Mouse (Mus musculus): Measurements from ENCODE around the gene Il10ra.
A peak's percentile ranks its signal among the peaks of the same experiment; 100 is the strongest.

Gene Il10ra

GRCm38 (mm10) chr9:45268597-45269325 lies at the start of gene Il10ra:
TSS of gene Il10ra (minus strand) at chr9:45269149.
- DNase-seq (ENCODE audit: low spot score) = peak; percentile 58

- no peak for DNase-seq (ENCODE audit: low spot score)
These were observed 48.7 kb upstream of the Il10ra start for GRCm38 (mm10) chr9:45317635-45318034.

DNA sequence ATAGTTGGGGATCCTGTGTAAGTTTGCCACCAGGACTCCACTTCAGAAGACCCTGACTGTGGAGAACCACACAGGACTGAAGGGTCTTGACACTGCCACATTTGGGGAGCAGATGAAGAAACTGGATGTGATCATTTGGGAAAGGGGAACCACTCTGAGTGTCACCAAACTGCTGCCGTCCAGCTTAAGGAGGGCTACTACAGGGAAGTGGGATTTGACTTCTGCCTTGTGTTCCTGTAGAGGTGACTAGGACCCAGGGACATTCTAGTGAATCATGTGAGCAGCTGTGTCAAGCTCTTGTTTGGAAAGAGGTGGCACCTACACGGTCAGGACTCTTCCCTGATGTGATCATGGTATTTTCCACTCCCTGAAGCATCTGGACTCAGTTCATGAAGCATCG lies 45.0 kb upstream of the Il10ra start:
- no peak for DNase-seq (ENCODE audit: low spot score)

DNA sequence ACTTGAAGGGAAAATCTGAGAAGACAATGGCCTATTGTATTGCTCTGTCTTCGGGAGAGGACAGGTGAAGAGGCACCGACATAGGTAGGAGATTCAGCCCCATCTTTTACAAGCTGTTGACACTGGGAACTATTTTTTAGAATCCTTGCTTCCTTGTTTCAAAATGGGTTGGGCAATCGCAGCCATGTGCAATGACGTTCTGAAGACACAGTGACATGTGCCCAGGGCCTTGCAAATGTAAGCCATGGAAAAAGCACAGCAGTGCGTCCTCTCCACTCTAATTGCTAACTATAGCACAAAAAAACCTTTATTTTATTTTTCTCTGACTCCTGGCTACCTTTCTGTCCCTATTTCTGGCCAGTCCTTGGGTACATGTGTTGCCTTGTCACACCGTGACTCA lies 42.9 kb upstream of the Il10ra start:
- DNase-seq (ENCODE audit: low spot score) = no peak

DNA sequence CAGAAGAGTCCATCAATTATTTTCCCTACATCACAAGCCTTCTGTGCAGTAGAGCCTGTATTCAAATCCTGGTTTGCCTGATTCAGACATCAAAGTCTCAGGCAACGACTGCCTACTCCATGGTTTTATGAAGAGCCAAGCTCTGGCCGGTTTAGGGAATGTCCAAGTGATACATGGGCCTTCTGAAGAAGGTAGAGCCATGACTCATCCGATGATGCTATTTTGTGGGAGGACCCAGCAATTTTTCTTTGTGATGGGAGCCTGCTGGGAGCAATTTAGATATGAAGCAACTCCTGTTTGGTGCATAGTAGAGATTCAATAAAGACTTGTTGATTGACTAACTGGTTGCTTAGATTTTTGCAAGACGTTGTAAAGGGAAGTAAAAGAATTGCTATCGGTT lies 39.6 kb upstream of the Il10ra start:
- no peak for DNase-seq (ENCODE audit: low spot score)

GRCm38 (mm10) chr9:45306746-45307410 lies 37.9 kb upstream of the Il10ra start:
- no peak for DNase-seq (ENCODE audit: low spot score)

- DNase-seq (ENCODE audit: low spot score) = no peak
These were observed 32.8 kb upstream of the Il10ra start for GRCm38 (mm10) chr9:45301771-45302170.

- peak; percentile 94 for DNase-seq (ENCODE audit: low spot score)
These were observed 31.6 kb upstream of the Il10ra start for GRCm38 (mm10) chr9:45300422-45301104.

GRCm38 (mm10) chr9:45299231-45300006 lies 30.5 kb upstream of the Il10ra start:
- peak; percentile 55 for DNase-seq (ENCODE audit: low spot score)

- DNase-seq (ENCODE audit: low spot score) = peak; percentile 52
These were observed 25.5 kb upstream of the Il10ra start for GRCm38 (mm10) chr9:45294210-45295011.

- no peak for DNase-seq (ENCODE audit: low spot score)
These were observed 22.7 kb upstream of the Il10ra start for GRCm38 (mm10) chr9:45291481-45292168.

DNA sequence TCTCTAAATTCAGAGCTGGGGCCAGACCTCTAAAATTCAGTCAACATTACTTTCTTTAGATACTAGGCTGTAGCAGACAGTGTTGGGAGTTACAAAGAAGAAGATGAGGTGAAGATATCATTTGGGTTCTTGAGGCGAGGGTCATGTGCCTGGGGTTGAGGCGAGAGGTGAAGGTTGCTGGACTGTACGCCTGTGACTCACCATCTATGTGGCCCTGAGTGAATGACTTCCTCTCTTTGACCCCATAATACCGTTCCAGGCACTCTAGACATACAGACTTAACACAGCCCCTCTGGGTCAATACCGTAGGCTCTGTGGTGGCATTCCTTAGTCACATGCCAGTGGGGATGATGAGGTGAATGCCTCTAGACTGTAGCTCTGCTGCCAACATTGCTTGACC lies 13.5 kb upstream of the Il10ra start:
- DNase-seq (ENCODE audit: low spot score) = no peak

DNA sequence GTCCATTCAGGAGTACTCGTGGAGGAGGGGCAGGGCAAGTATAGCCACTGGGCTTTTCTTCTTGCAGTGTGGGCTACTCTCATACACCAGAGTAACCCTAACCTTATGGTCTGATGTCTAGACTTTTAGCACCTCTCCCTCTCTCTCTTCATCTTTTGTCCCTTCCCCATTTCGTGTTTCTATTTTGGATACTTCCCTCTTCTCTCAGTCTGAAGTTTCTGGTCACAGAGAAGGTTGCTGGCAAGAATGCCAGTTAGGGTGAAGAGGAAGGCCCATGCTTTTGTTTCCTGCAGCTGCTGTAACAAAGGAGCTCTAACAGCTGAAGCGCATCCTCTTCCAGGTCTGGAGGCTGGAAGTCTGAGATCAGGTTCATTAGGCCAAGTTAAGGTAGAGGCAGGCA lies 11.9 kb upstream of the Il10ra start:
- no peak for DNase-seq (ENCODE audit: low spot score)

GRCm38 (mm10) chr9:45280059-45280458 lies 11.1 kb upstream of the Il10ra start:
- no peak for DNase-seq (ENCODE audit: low spot score)

GRCm38 (mm10) chr9:45274635-45275034 lies 5.7 kb upstream of the Il10ra start:
- no peak for DNase-seq (ENCODE audit: low spot score)

GRCm38 (mm10) chr9:45274218-45274617 lies 5.3 kb upstream of the Il10ra start:
- DNase-seq (ENCODE audit: low spot score) = no peak

DNA sequence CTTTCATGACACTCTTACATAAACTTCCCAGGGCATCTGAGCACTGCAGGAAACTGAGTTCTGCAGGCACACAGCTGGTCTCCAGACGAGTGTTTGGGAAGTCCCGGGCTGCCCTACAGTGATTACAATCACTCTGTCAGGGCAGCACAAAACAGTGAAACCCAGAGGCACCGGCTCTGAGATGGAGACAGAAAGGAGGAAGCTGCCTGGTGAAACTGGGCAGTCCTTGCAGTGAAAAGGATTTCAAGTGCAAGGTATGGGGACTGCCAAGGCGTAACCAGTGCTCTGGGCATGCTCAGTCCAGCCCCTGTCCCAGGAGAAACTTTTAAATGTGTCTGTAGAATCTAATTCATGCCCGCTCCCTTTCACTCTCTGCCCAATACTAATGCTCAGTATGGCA lies 3.3 kb upstream of the Il10ra start:
- DNase-seq (ENCODE audit: low spot score) = no peak

DNA sequence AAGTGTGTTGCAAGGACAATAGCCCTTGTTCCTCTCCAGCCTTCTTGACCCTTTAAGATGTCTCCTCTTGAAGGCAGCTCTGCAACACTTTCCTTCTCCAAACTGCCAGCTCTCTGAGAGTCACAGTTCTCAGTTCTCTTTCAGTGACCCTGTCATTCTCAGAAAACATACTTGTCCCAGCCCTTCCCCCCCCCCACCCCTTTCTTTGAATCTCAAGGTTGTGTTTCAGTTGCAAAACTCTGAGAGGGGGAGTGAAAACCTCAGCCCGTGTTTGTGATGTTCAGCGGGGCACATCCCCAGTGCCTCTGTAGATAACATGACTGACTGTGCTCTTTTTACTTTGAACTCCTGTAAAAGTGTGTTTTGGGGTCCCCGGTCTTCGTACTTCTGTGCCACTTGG lies 870 bp downstream of the Il10ra start:
- DNase-seq (ENCODE audit: low spot score) = peak; percentile 37

DNA sequence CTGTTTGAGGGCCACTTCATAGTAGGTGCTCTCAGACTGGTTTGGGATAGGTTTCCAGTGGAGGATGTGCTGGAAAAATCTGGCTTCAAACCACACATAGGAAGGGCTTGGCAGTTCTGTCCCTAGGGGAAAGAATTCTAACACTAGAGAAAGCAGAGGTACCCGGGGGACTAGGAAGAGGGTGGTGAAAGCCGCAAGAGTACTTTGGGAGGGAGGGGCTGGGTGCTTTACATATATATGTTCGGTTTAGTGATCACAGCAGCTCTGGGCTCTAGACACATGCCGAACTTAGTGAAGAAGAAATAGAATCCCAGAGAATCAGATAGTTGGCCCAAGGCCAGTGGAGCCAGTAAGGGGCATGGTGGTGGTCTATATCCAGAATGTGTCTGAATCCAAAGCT lies 1.9 kb downstream of the Il10ra start:
- no peak for DNase-seq (ENCODE audit: low spot score)

DNA sequence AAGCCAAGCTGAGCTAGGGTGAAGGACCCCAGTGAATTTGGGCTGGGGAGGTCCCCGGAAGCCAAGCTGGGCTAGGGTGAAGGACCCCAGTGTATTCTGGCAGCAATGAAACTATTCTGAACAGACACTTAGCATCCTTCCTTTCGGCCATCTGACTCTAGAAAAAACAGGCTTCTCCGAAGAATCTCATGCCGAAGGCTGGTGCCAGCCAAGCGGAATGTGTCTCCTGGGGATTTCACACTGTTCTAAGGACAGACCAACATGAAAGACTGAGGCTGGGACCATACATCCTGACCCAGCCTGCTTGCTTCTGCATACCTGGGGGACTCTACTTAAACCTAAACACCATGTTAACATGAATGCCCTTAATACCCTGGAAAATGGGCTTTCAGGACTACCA lies 7.1 kb downstream of the Il10ra start:
- DNase-seq (ENCODE audit: low spot score) = no peak

DNA sequence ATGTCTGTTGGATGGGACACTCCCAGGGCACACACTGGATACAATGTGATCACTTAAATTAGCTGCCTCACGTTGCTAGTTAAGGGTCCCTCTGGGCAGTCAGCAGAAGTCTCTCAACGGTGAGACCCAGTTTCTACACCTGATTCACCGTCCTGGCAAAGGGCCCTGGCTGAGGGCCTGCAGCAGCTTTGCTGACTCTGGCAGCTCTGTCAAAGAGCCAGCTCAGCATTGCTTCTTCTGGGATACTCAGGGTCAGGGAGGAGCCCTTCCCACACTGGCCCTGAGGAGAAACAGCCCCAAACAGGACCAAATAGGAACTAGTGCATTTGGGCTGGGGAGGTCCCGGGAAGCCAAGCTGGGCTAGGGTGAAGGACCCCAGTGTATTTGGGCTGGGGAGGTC lies 7.5 kb downstream of the Il10ra start:
- no peak for DNase-seq (ENCODE audit: low spot score)

Data from T-cell, adult 2 months (primary cell).